Mouse (Mus musculus): ENCODE results near the gene Fkbp14.

Gene Fkbp14

GRCm38 (mm10) chr6:54542836-54543235, 54.3 kb downstream of the Fkbp14 start:
- DNase-seq: no peak

DNA sequence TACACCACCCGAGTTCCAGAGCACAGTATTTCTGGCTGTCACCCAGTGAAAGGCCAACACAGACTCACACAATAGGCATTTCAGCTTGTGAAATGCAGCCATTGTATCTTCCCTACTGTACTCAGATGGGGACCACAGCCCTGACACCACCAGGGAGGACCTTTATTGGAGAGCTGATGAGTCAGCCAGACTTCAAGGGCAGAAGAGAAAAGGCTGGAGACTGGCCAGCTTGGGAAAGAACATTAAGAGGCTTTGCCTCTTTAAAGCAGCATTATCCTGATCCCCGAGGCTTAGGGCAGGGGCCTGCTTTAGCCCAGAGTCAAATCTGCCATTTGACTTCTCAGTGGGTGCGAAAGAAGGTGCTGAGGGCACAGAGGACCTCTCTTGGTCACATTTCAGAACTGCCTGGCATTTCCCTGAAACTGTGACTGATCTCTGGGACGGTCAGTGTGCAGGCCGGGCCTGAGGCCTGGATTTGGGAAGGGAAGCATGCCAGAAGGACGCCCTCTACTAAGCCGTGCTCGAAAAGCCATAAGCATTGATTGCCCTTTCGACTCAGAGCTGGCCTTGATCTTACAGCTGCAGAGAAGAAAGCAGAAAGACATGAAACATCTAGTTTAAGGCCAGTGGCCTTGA, 56.7 kb downstream of the Fkbp14 start:
- no peak for DNase-seq

DNA sequence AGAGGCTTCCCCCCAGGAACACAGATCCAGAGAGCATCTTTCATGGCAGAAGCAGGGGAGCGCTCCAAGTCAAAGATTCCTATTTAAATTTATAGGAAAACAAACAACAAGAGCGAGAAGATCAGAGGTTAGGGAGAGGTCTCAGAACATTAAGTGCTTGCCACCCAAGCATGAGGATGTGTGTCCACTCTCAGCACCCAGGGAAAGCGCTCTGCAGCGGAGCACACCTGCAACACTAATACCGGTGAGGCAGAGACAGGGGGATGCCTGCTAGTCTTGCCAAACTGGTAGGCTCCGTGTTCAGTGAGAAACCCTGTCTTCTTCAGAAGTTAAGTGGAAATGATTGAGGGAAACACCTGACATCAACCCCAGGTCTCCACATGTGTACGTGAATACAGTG, 57.7 kb downstream of the Fkbp14 start:
- no peak for DNase-seq

DNA sequence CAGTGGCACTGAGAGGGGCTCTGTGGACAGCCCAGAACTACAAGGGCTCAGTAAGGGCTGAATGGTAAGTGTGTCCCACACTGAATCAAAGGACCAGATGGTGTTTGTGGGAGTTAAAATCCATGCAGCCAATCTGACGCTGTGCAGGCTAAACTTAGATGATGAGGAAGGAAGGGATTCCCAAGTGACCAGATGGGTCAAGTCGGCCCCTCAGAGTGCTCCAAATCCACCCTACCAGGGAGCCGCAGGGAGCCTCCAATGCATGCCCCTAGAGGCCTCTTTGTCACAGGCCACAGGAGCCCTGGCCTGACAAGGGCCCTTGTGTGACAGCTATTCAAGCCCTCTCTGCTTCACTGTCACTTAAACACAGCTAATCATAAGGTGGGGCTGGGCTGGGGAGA, 58.3 kb downstream of the Fkbp14 start:
- DNase-seq: no peak

DNA sequence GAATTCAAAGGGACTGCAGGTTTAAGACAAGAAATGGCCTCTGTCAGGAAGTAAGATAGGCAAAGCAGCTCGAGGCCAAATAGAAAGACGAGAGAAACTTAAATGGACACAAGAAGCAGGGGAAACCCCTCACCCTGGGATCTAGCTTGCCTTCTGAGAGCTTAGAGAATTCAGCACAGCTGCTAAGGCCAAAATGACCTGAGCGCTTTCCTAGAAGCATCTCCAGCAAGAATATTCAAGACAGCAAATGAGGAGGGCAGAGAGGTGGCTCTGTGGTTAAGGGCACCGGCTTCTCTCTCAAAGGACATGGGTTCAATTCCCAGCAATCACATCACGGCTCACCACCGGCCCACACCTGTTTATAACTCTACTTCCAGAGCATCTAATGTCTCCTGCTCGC, 60.1 kb downstream of the Fkbp14 start:
- no peak for DNase-seq

- no peak for DNase-seq
Measured at GRCm38 (mm10) chr6:54535485-54535884, 61.6 kb downstream of the Fkbp14 start.

GRCm38 (mm10) chr6:54531048-54531481, 66.0 kb downstream of the Fkbp14 start:
- no peak for DNase-seq

DNA sequence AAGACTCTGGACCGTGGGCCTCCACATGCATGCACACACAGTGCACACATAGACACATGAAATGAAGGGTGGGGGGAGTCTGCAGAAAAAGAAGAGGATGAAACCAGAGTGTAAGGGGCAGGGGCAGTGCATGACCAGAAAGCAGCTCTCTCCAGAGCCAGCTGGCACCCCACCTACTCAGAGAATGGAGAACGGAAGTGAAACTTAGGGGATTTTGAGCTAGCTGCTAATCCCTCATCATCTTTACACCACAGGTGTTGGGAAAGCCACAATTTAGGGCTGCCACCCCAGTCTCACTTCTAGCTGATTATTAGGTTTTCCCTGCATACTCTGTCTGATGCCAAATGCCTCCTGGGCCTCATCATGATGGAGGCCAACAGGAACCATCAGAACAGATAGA, 66.9 kb downstream of the Fkbp14 start:
- DNase-seq: no peak

DNA sequence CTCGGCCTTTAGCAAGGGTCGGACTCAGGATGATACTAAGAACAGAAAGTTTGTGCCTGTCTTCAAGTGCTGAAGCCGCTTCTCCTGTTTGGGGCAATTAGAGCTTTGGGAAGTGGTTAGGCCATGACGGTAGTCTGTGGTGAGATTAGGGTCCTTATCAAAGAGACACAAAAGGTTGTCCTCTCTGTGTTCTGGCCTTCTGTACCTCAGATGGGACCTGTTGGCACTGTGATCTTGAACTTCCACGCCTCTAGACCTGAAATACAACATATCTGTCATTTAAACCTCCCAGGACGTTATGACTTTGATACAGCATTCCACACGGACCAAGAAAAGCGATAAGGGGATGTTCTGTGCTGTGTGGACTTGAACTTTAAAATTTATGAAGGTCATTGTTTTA, 68.4 kb downstream of the Fkbp14 start:
- DNase-seq: no peak

Data from thymus, adult 18-20 months (tissue).